Mouse (Mus musculus): ENCODE measurements around the gene 0610030E20Rik.

Gene 0610030E20Rik

DNA sequence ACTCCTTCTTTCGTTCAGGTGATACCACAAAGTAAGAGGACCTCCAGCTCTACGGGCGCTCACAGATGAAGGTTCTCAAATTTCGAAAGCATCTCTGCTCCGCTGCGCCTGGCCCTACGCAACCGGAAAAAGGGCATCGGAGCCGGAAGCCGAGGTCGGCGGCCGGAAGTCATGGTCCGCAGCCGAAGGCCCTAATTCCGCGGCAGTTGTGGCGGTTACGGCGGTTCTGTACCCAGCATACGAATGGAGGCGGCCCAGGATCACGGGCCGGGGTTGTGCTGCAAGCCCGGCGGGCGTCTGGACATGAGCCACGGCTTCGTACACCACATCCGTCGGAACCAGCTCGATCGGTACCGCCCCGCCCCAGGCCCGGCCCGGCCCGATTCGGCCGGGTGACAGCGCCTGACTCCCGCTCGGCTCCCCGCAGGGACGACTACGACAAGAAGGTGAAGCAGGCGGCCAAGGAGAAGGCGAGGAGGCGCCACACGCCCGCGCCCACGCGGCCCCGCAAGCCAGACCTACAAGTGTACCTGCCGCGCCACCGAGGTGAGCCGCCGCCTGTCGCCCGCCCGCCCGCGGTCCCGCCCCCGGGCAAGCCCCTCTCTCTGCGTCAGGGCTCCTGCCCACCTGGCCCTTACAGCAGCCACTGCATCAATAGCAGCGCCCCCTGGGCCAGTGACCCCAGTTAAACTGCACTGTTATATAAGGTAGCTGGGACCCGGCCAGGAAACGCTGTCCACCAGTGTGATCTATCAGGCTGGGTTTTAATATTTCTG, at the start of gene 0610030E20Rik:
TSS of gene 0610030E20Rik (plus strand) at position 152 of the 776 bp plus-strand sequence.
- peak; percentile 76 for DNase-seq (ENCODE audit: low spot score)

DNA sequence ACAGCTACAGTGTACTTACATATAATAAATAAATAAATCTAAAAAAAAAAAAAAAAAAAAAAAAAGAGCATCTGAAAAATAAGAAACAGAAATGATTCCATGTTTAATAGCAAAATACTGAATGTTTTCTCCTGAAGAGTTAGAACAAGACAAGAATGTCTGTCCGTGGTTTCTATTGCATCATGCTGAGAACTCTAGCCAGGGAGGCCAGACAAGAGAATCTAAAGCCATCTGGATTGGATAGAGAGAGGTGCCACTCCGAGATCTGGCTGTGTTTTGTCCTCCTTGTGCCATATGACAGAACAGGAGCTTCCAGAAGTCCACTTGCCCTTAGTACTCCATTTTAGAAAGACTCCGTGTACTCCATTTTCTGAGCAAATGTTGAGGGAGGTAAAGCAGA, 49.3 kb upstream of the 0610030E20Rik start:
- no peak for DNase-seq (ENCODE audit: low spot score)

DNA sequence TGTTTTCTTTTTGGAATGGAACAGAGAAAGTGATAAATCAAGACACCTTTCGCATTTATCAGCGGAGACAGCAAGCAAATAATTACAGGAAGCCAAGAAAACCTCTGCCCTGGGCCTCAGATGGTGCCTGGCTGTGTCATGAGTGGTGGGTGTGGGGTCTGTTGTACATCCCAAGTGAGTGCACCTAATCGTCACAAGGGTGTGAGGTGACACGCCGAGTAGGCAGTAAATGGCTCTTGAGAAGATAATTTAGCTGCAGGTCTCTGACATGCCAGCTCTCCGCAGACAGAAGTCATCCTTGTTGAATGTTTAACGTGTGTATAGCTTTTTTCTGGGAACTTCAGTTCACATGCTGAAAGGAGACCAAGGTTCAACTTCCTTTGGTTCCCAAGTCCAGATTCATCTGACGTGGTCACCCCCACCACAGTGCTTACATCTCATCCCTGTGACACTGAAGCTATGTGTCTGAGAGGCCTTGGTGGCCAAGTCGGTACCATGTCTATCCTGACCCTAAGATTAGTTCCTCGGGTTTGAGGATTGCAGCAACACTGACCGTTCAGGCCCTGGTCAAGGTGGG, 44.7 kb upstream of the 0610030E20Rik start:
- DNase-seq (ENCODE audit: low spot score), result no peak

DNA sequence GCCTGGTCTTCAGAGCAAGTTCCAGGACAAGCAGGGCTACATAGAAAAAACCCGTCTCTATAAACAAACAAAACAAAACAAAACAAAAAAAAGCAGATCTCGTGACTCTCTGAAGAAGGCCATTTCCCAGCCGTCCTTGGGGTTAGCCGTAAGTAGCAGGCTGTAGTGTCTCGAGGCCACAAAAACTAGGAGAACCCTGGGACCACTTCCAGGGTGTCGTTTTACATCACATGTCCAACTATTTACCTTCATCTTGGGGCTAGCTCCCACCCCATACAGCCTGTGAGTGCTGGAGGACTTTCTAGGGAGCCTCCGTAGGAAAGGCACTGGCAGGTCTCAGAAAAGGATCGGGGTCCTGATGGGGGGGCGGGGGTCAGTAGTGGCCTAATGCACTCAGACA, 43.6 kb upstream of the 0610030E20Rik start:
- no peak for DNase-seq (ENCODE audit: low spot score)

DNA sequence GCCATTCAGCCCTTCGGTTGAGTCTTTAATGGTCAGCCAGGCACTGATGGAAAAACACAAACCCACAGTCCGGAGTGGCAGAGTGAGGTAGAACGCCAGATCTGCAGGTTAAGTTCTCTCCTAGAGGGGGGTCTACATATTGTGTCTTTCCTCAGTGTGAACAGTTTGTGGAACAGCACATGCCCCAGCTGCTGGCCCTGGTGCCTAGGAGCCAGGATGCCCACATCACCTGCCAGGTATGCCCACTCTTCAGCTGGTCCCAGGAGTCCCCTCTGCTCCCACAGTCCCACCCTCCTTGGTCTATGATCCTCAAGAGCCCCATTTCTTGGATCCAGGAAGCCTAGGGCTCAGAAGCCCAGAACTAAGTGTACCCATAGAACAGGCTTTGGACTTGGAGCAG, 34.9 kb upstream of the 0610030E20Rik start:
- no peak for DNase-seq (ENCODE audit: low spot score)

DNA sequence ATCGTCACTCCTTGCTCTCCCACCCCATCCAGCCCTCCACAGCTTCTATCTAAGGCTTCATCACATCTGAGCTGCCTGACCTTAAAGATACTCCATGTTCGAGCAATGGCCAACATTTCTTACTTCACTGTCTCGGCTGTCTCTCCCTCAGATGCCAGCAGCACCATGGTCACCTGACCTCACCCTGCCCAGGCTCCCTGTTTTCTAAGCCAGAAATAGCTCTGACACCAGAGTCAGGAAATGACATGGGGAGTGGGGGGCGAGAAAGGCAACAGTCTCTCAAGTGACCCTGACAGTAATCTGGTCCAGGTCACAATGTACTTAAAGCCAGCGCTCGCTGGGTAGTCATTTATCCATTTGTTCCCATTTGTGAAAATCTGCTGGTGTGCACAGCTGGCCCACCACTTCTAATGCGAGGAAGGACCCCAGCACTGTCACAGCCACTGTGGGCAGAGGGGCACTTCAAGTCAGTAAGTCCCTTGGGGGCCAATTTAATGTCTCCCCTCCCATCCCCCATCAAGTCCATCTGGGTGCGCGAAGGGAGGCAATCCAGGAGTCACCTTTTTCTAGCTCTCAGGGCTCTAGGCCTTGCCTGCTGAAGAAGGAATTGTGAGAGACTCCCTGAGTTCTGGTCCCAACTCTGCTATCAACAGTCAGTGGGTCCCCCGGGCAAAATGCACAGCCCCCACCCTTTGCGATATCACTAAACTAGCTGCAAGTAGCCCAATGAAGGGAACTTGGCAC, 33.8 kb upstream of the 0610030E20Rik start:
- DNase-seq (ENCODE audit: low spot score), result no peak

DNA sequence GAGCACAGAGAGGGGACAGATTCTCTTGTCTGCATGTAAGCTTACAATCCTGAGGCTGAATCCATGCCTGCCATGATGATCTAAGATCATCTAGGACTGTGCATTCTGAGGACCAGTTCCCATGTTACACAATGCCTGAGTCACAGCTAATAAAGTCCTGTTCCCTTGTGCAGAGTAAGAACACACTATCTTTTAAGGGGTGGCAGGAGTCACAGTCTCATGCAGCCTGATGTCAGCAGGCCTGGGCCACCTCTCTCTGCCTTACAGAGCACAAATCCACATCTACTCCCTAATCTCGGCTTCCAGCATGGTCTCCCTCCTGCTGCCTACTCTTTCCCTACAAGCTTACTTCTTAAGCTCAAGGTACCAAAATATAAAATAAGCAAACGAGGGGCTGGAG, 31.7 kb upstream of the 0610030E20Rik start:
- no peak for DNase-seq (ENCODE audit: low spot score)

DNA sequence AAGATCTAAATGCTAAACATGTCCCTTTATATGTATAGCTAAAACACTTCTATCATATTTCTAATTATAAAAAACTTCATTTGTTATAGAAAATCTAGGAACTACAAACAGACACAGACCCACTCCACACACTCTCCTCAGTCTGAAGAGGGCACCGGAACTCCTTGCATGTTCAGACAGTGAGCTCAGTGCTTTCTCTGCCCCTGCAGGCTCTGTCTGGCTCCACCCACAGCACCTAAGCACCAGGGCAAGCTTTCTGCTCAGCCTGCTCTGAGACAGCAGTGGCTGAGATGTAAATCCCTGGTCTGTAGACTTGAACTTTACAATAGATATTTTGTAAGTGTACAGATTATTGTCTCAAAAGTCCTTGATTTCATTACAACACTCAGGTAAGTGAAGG, 31.1 kb upstream of the 0610030E20Rik start:
- DNase-seq (ENCODE audit: low spot score), result no peak

DNA sequence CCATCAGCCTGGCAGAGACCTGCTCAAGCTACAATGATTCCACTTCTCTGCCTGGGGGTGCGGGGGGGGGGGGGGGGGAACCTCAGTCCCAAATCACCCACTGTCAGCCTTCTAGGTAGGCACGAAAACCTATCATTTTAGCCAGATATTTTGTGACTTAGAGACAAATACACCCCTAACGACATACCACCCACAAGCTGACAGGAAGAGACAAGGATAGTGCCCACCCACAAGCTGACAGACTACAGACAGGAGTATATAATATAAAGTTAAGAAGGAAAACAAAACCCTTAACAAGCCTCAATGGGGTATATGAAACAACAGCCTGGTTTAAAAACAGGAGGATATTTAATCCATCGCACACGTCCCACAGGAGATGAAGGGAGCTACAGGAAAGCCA, 28.7 kb upstream of the 0610030E20Rik start:
- DNase-seq (ENCODE audit: low spot score), result no peak

DNA sequence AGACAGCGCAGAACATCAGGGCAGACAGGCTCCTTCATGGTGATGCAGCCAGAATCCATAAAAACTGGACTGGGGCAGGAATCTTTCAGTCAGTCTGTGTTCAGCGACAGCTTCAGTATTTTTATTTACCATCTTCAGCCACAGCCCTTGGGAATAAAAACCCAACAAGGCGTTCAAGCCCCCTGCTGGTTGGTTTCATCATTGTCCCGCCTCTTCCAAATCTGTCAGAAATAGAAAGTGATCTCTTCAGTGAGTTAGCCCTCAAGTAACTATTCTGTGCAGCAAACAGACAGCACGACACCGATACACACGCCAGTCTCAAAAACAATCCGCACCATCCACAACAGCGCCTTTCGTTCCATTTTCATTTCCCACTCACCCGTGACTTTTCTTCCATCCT, 28.1 kb upstream of the 0610030E20Rik start:
- peak; percentile 69 for DNase-seq (ENCODE audit: low spot score)

DNA sequence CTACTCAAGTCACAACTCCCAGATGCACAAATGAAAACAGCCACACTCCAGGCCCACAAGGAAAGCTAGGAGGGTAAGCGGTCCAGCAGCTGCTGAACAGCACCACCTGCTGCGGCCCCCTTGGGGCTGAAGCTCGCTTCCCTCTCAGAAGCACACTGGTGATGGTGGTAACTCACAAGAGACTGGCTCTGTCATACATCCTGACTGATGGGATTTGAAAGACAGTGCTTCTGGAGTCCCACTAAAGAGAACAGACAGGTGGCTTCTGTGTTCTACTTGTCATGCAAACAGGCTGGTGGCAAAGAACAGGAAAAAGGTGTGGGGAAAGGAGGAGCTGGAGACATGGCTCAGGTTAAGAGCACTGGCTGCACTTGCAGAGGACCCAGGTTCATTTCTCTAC, 24.2 kb upstream of the 0610030E20Rik start:
- DNase-seq (ENCODE audit: low spot score), result no peak

DNA sequence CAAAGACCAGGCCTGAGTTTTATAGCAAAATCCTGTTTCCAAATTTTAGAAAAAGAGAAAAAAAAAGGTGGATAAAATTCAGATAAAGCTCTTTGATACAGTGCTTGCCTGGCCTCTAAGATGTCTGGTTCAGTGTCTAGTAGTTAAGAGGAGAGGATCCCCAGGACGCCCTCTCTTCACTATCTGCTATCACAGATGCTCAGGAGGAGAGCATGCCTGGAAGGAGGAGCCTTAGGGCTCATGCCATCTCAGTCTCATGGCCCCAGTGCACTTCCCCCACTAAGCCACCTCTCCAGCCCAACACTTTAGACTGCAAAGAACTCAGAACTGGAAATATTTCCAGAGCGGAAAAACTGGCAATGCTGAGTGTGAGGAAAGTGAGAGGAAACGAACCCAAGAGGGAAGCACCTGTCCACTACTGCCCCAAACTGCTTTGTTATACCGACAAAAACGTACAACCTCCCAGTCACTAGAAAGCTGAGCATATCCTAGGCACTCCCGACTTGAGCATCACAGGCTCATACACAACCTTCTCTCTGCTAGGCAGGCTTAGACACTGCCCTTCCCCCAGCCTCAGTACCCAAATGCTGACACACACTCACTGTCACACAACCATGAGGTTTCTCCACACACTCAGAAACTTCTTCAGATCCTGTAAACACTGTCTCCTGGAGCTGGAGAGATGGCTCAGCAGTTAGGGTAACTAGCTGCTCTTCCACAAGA, 23.2 kb upstream of the 0610030E20Rik start:
- DNase-seq (ENCODE audit: low spot score), result no peak

DNA sequence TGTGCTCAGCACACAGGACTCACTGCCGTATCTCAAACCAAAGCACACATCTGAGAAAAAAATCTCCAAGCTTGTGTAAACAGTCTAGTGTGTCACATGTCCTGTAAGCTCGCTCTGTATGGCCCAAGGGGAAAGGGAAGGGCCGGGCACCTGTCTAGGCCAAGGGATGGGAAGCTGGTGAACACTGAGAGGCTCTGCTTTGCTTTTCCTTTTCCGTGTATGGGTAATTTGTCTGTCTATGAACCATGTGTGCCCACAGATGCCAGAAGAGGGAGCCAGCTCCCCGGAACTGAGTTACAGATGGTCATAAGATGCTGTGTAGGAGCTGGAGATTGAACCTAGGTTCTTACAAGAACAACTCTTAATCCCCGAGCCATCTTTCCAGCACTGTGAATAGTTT, 20.8 kb upstream of the 0610030E20Rik start:
- DNase-seq (ENCODE audit: low spot score), result peak; percentile 63

DNA sequence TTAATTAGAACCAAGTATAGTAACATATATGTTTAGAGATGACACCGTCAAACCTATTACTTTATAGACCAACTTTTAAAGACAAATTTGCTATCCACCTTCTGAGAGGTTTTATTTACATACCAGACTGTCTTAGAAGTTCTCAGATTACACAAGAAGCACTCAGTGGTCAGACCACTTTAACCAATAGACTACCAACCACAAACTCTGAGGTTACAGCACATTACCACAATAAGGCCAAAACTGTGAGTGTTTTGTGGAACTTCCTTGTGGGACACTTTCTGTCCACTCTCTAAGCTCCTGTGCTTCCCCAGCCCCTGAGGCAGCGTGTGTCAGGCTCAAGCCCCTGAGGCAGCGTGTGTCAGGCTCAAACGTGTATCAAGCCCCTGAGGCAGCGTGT, 18.1 kb upstream of the 0610030E20Rik start:
- no peak for DNase-seq (ENCODE audit: low spot score)

DNA sequence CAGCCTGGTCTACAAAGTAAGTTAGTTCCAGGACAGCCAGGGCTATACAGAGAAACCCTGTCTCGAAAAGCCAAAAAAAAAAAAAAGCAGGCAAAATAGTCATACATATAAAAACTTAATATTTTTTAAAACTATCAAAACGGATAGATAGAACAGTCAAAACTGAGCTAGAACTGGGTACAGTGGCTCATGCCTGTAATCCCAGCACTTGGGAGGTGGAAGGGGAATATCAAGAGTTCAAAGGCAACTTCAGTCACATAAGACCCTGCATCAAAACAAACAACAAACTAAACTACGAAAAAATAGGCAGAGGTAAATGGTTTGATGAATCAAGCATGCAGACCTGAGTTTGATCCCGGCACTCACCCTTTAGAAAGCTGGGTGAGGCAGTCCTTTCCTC, 17.0 kb upstream of the 0610030E20Rik start:
- no peak for DNase-seq (ENCODE audit: low spot score)

DNA sequence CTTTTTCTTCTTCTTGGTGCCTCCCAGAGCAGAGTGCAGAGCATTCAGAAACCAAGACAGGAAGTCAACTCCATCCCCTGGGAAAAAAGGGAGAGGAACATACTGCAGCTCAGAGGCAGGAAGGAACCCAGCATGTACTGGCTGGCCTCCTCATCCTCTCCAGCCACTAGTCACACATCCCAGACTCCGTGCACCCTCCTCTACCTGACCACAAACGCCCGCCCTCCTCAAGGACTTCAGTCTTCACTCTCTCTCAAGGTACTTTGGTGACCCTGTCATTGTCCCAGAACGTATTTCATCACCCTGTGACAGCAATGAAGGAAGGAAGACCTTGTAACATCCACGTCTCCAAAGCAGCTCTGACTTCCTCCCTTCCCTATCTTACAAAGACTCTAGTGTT, 14.0 kb upstream of the 0610030E20Rik start:
- DNase-seq (ENCODE audit: low spot score), result no peak

DNA sequence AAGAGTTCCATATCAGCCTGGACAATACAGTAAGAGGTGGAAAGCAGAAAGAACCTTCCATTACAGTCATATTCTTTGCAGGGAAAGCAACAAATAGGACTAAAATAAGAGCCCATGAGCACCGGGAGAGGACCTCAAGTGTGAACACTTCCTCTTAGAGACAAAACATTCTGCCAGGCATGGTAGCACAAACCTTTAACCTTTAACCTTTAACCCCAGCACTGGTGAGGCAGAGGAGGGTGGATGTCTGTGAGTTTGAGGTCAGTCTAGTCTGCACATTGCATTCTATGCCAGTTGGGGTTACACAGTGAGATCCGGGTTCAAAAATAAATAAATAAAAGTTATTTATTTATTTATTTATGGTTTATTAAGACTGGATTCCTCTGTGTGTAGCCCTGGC, 6.6 kb upstream of the 0610030E20Rik start:
- no peak for DNase-seq (ENCODE audit: low spot score)

DNA sequence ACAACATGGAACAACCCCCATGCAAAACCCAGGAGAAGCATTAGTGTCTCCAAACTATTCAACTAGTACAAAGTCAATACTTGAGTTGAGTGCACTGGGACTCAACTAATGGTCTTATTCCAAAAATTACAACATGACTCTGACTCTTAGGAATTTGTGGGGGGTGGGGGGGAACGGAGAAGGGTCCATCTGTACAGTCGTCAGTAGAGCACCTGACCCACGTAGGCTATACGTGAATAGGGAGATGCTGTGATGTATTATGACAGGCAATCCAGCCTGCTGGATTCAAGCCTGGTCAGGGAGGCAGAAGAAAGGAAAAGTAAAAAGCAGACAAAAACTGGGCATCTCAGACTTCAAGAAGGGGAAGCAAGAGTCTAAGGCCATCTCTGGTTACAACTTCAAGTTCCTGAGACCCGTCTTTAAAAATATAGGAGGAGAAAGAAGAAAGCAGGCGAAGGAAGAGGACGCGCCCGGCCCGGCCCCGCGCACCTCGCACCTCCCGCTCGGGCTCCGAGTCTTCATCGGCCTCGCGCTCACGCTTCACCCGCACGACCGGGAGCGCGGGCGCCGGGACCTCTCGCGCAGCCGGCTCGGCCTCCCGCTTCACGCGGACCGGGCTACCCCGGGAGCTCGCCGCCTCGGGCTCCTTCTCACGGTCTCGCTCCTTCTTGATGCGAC, 2.6 kb upstream of the 0610030E20Rik start:
- DNase-seq (ENCODE audit: low spot score), result no peak

DNA sequence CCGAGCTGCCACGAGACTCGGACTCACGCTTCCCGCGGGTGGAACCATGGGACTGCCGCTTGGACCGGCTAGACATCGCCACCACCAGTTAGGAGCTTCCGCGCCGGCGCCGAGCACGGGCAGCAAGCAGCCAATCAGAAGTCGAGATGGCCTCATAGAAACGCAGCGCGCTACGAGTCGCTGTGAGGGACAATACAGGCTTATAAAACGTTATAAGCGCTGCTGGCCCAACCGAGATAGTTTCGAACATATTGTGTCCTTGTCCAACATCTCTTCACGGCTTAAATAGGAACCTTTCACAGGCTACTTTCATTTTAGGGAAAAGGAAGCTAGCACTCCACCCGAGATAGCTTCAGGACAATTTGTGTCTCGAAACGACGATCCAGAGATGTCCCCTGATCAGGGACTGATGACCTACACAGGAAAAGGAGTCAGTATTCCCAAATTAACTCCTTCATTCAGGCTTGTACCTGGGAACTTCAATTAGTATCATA, 2.0 kb upstream of the 0610030E20Rik start, which contains the start of gene Usp39:
TSS of gene Usp39 (minus strand) at position 111 of the 494 bp plus-strand sequence.
- peak; percentile 95 for DNase-seq (ENCODE audit: low spot score)

DNA sequence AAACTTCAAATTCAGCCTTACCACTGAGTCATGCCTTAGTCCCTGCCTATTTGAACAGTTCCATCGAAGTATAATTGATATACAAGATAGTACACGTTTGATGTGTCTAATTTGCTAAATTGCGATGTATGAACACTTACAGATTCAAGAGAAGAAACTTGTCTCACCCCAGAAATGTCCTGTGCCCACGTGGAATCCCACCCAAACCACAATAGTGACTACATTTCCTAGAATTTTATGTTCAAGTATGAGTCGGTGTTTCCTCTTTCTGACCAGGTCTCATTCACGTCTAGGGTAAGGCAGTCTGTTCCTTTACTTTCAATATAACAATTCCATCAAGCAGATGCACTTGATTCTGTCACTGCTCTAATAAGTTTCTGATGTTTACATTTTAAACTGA, 1.5 kb upstream of the 0610030E20Rik start:
- DNase-seq (ENCODE audit: low spot score), result no peak

DNA sequence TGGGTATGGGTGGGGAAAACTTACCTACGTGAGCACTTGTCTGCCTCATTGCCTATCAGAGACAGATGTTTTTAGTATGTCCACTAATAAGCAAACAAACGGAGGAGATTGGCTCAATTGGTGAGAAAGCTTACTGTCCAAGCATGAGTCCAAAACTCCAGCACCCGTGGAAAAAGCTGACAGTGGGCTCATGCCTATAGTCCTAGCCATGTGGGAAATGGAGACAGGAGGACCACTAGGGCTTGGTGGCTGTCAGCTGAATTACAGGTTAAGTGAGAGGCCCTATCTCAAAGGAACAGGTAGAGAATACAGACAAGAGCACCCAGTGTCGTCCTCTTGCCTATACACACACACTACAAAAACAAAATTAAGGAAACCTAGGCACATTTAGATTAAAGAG, 856 bp upstream of the 0610030E20Rik start:
- no peak for DNase-seq (ENCODE audit: low spot score)

DNA sequence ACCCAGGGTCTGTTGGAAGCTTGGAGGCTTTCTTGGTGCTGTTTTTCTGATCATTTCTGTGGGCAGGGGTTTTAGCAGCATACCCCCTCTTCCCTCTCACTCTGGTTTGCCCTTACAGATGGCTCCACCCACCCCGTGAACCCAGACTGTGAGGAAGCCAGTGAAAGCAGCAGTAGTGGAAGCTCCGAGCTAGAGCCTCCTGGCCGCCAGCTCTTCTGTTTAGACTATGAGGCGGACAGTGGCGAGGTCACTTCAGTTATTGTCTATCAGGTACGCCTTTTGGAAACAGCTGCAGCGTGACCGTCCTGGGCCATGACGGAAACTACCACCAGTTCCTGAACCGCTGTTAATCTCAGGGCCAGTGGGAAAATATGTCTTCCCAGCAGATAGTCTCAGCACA, 1.3 kb downstream of the 0610030E20Rik start:
- no peak for DNase-seq (ENCODE audit: low spot score)
